Mouse (Mus musculus): Measurements from ENCODE around the gene Trim3. TPM values are rescaled to one million over a fixed set of nuclear protein-coding genes. Genes with fewer than 3 reads are reported as not detected.

The Trim3 gene
- total RNA-seq, 2 experiments from 2014 or later: 3.2 to 3.3 TPM

- ATAC-seq (replicated peaks; ENCODE audit: poor library complexity): no peak
These were observed 19.0 kb downstream of the Trim3 start for GRCm38 (mm10) chr7:105614400-105614799.

- no peak for ATAC-seq (replicated peaks; ENCODE audit: poor library complexity)
These were observed 21.6 kb downstream of the Trim3 start for GRCm38 (mm10) chr7:105611767-105612166.

GRCm38 (mm10) chr7:105608467-105608866 is 24.9 kb downstream of the Trim3 start:
- ATAC-seq (replicated peaks; ENCODE audit: poor library complexity): peak; percentile 76

- ATAC-seq (replicated peaks; ENCODE audit: poor library complexity): peak; percentile 97
These were observed 30.3 kb downstream of the Trim3 start for GRCm38 (mm10) chr7:105602860-105603623.

GRCm38 (mm10) chr7:105590097-105590496 is 43.3 kb downstream of the Trim3 start:
- no peak for ATAC-seq (replicated peaks; ENCODE audit: poor library complexity)

GRCm38 (mm10) chr7:105588325-105588912 is 45.0 kb downstream of the Trim3 start:
- peak; percentile 58 for ATAC-seq (replicated peaks; ENCODE audit: poor library complexity)

- no peak for ATAC-seq (replicated peaks; ENCODE audit: poor library complexity)
These were observed 51.4 kb downstream of the Trim3 start for GRCm38 (mm10) chr7:105581959-105582358.

GRCm38 (mm10) chr7:105581094-105581703 is 52.2 kb downstream of the Trim3 start, which contains the start of gene Apbb1:
Gene Apbb1 (minus strand): TSS chr7:105581653.
- ATAC-seq (replicated peaks; ENCODE audit: poor library complexity): peak; percentile 89

- ATAC-seq (replicated peaks; ENCODE audit: poor library complexity): no peak
These were observed 52.7 kb downstream of the Trim3 start for GRCm38 (mm10) chr7:105580627-105581089.

GRCm38 (mm10) chr7:105578481-105578880 is 54.9 kb downstream of the Trim3 start:
- no peak for ATAC-seq (replicated peaks; ENCODE audit: poor library complexity)

GRCm38 (mm10) chr7:105577377-105577871 is 55.9 kb downstream of the Trim3 start:
- no peak for ATAC-seq (replicated peaks; ENCODE audit: poor library complexity)

- ATAC-seq (replicated peaks; ENCODE audit: poor library complexity): no peak
These were observed 57.1 kb downstream of the Trim3 start for GRCm38 (mm10) chr7:105576166-105576748.

- no peak for ATAC-seq (replicated peaks; ENCODE audit: poor library complexity)
These were observed 58.8 kb downstream of the Trim3 start for GRCm38 (mm10) chr7:105574537-105574936.

- ATAC-seq (replicated peaks; ENCODE audit: poor library complexity): no peak
These were observed 60.4 kb downstream of the Trim3 start for GRCm38 (mm10) chr7:105572949-105573348.

- ATAC-seq (replicated peaks; ENCODE audit: poor library complexity): no peak
These were observed 62.6 kb downstream of the Trim3 start for GRCm38 (mm10) chr7:105570756-105571155.

- no peak for ATAC-seq (replicated peaks; ENCODE audit: poor library complexity)
These were observed 63.6 kb downstream of the Trim3 start for GRCm38 (mm10) chr7:105569512-105570496.

GRCm38 (mm10) chr7:105568988-105569471 is 64.3 kb downstream of the Trim3 start:
- no peak for ATAC-seq (replicated peaks; ENCODE audit: poor library complexity)

- no peak for ATAC-seq (replicated peaks; ENCODE audit: poor library complexity)
These were observed 64.8 kb downstream of the Trim3 start for GRCm38 (mm10) chr7:105568583-105568982.

GRCm38 (mm10) chr7:105565071-105565836 is 68.1 kb downstream of the Trim3 start:
- ATAC-seq (replicated peaks; ENCODE audit: poor library complexity): no peak
